8 mouse cellular contexts compared by ENCODE assay signal in genomic region chr2:60123061-60123874, GRCm38 (mm10).
DNase-seq lines count a peak whose midpoint lies in the region; ATAC-seq and TF ChIP-seq lines count a peak whose summit lies in the region.

No protein-coding gene starts in this region.

- ATAC-seq in forebrain, postnatal 0 days, result no peak

- no peaks in the 10 kb centered on the region for H3K9me3 ChIP-seq in forebrain, postnatal 0 days (ENCODE audit: low read length)

- no peak for TF ChIP-seq CTCF in gastrocnemius, adult 2 months (IDR thresholded peaks at IDR 0.05)
- no peak for TF ChIP-seq CTCF in forebrain, postnatal 0 days (IDR thresholded peaks at IDR 0.05; ENCODE audit: low read depth)

- no peak for DNase-seq in gastrocnemius, adult 2 months
- DNase-seq in gastrocnemius, postnatal 25 days, result no peak
- peak; percentile 72 for DNase-seq in A20 (ENCODE audit: low read depth, low spot score)
- no peak for DNase-seq in forebrain, postnatal 0 days
- DNase-seq in frontal cortex, postnatal 10 days (ENCODE audit: low spot score in 2 of 2), result no peak
- DNase-seq in right cerebral cortex, postnatal 10 days (ENCODE audit: low spot score in 2 of 2), result no peak
- DNase-seq in frontal cortex, adult 2 months (ENCODE audit: extremely low spot score in 1 of 2, low spot score in 1 of 2), result no peak

- no peaks in the 10 kb centered on the region for H3K27me3 ChIP-seq in forebrain, postnatal 0 days (ENCODE audit: insufficient read depth, low read length)

- peaks cover 62% of the 10 kb centered on the region for H3K79me2 ChIP-seq in macrophage (ENCODE audit: inconsistent target)

- intact Hi-C loops in gastrocnemius, adult 2 months (cut with DNase I), result no loop called here

- no peaks in the 10 kb centered on the region for H3K36me3 ChIP-seq in forebrain, postnatal 0 days (ENCODE audit: insufficient read depth)
- no peaks in the 10 kb centered on the region for H3K36me3 ChIP-seq in macrophage (ENCODE audit: inconsistent target)

- WGBS in forebrain, postnatal 0 days, result 31% methylated on average over 6 of the region's 6 CpGs
- 5% methylated on average over 6 of the region's 6 CpGs for WGBS in macrophage (ENCODE audit: missing documents)

- peaks cover 9% of the 10 kb centered on the region for H3K4me1 ChIP-seq in forebrain, postnatal 0 days (ENCODE audit: insufficient read depth)

- H3K9ac ChIP-seq in forebrain, postnatal 0 days, result peak overlapping the region; percentile 6; the same call in 1 of the 2 replicates

- H3K4me2 ChIP-seq in forebrain, postnatal 0 days (ENCODE audit: low read depth), result peak overlapping the region; percentile 26

- peak overlapping the region; percentile 96 for H3K4me3 ChIP-seq in gastrocnemius, adult 2 months
- H3K4me3 ChIP-seq in forebrain, postnatal 0 days (ENCODE audit: low read depth, low read length), result peak overlapping the region; percentile 16
- peak overlapping the region; percentile 74 for H3K4me3 ChIP-seq in macrophage (ENCODE audit: inconsistent target)

- peak overlapping the region; percentile 100 for H3K27ac ChIP-seq in gastrocnemius, adult 2 months
- H3K27ac ChIP-seq in forebrain, postnatal 0 days (ENCODE audit: low read depth, low read length), result no peak overlapping the region
- peak overlapping the region; percentile 87 for H3K27ac ChIP-seq in macrophage

Comparison
In these comparisons a context has a peak if more than half of its experiments do, and no peak if none do; other contexts are left out.
1. H3K4me3 ChIP-seq: peak in every context shown above with its lines; median percentile 96 in gastrocnemius, adult 2 months; 74 in macrophage; 16 in forebrain, postnatal 0 days.